Mouse (Mus musculus) cortical plate, adult 2 months (tissue): ENCODE data around the gene Zc3h12d.

Experiments used
- CTCF ChIP-seq: fragments of 200-500 bp; IDR thresholded peaks from 2 replicates; pipeline ENCODE4 v1.5.1; 2011; ENCODE audit warnings: mild to moderate bottlenecking, control low read depth, low read length; ENCODE audit not compliant: insufficient read depth; ENCODE audit errors: extremely low read depth
- POLR2A ChIP-seq: fragments of 200-500 bp; IDR thresholded peaks from 2 replicates; pipeline ENCODE4 v1.6.1; 2011; ENCODE audit warnings: mild to moderate bottlenecking, low read length, control low read depth; ENCODE audit not compliant: insufficient read depth; ENCODE audit errors: extremely low read depth

DNA sequence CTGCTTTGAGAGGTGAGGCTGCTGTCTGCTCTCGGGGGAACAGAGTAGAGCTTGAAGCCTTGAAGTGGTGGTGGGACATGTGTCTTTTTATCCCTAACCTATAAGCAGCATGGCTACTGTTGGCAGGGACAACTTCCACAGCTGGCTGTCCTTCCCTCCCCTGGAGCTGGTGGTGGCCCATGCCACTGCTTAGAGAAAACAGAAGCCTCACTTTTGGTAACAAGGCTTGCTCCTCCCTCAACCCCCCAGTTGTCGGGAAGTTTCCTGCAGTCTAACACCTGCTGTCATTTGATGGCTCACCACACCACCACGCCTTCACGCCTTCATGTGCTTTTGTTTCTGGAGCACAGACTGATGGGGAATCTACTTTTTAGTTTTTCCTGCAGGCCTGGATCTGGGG, 11.9 kb downstream of the Zc3h12d start:
- TF ChIP-seq CTCF (no peak), POLR2A (no peak)
